Mouse (Mus musculus) erythroblast, embryonic 14.5 days (primary cell): ENCODE measurements around the gene Ppp3ca.

ENCODE experiments used
- GATA1 ChIP-seq: IDR thresholded peaks from 2 replicates; pipeline ENCODE4 v1.6.1; 2012; ENCODE audit warnings: low read length, inconsistent platforms, mixed read lengths
- TAL1 ChIP-seq: IDR thresholded peaks from 3 replicates; pipeline ENCODE4 v1.6.1; 2012; ENCODE audit warnings: low read length, inconsistent platforms, mixed read lengths

- TF ChIP-seq TAL1 (no peak), GATA1 (no peak)
Observed at GRCm38 (mm10) chr3:136738914-136739313, 69.0 kb downstream of the Ppp3ca start.
